Mouse (Mus musculus) erythroid progenitor cell, adult 5-6 weeks (primary cell): Measurements from ENCODE around the gene Tcte2. TPM values are rescaled to one million over a fixed set of nuclear protein-coding genes. Genes with fewer than 3 reads are reported as not detected.

Experiments
- ATAC-seq: replicated peaks from 2 replicates; pipeline ENCODE4 v1.8.0; 2016; ENCODE audit warnings: moderate number of reproducible peaks, mild to moderate bottlenecking, moderate TSS enrichment, inconsistent platforms; ENCODE audit not compliant: poor library complexity, low FRiP score, severe bottlenecking
- total RNA-seq, 2 experiments: library from RNA; stranded (forward) in 1 of 2; stranded (reverse) in 1 of 2; fragments of 150-400 nt in 1 of 2; fragments of 186-747, 209-891 nt in 1 of 2; gene quantifications; 2 replicates each; pipeline versions ENCODE4 v1.2.3 to v1.2.4; 2015 to 2017; ENCODE audit warnings: low replicate concordance in 2 of 2

Tcte2 gene
- total RNA-seq, 2 experiments from 2014 or later, result not detected

DNA sequence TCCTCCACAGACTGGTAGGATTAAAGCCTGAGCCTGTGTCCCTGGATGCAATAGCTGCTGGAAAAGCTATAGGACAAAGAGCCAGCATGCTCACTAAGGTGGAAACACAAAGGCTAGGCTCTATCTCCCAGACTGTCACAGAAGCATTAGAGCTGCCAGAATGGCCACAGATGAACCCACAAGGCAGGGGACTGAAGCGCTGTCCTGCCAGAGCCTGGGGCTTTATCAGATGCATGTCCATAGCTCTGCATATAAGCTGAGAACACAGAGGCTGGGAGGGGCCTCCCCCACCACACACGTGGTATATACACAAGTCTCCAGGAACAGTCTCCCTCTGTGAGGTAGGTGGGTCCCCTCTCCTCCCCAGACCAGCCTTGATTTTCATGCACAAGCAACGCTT lies 94.6 kb downstream of the Tcte2 start:
- no peak for ATAC-seq

DNA sequence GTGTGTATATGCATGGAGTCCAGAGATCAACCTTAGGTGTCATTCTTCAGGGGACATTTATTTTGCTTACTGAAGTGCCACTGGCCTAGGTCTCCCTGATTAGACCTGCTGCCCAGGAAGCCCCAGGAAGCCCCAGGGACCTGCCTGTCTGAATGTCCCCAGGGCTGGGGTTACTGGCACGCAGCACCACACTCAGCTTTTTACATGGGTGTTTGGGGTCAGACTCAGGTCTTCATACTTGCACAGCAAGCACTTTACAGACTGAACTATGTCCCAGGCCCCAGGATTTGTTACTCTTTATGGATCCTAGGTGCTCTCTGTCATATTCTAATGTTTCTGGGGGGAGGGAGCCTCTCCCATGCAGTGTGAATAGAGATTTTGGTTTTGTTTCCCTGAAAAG lies 95.9 kb downstream of the Tcte2 start:
- no peak for ATAC-seq

DNA sequence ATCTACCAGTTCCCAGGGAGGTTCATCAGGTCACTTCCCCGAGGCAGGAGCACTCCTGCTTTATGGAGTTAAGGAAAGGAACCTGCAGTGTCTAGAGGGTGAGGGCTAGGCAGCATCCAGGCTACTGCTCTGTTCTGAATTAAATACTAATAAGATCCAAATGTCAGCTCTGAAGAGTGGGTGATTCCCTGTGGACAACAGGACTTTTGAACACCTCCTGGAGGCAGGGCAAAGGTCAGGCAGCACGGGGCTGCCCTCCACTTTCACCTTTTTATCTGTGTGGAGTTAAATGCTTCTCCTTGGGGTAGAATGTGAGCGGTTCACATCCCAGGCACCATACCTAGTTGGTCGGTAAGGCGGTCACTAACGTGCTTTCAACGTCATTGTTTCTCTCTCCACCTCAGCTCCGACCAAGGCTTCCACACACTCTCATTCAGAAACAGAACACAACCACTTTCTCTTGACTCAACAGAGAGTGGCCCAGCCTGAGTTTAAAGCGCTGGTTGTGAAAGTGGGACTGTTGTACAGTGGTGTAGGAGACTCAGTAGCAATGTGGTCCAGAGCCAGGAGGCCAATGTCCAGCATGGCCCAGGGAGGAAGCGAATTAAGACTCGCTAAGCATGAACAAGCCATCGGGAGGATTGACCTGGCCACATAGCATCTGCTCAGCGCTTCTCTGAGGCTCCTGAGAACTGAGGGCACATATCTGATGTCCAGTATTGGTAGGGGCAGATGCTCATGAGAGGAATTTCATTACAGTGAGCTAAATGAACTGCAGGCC lies 98.0 kb downstream of the Tcte2 start:
- ATAC-seq, result no peak

Other genes starting within 250 kb of the Tcte2 start
- gene Afdn, start 1.3 kb downstream of the Tcte2 start, total RNA-seq (2015; ENCODE audit: low replicate concordance), result 3.6 TPM in 1 of 2 replicates, not detected in the other
- gene Afdn, start 1.3 kb downstream of the Tcte2 start, total RNA-seq (2017; ENCODE audit: low replicate concordance), result 1.9 and 8.9 TPM in 2 replicates
- not detected in 2 replicates for gene Gm7168, start 186.5 kb upstream of the Tcte2 start, total RNA-seq (2015; ENCODE audit: low replicate concordance)
- gene Gm7168, start 186.5 kb upstream of the Tcte2 start, total RNA-seq (2017; ENCODE audit: low replicate concordance), result not detected in 2 replicates
- gene Gm7356, start 241.9 kb upstream of the Tcte2 start, total RNA-seq (2015; ENCODE audit: low replicate concordance), result not detected in 2 replicates
- not detected in 2 replicates for gene Gm7356, start 241.9 kb upstream of the Tcte2 start, total RNA-seq (2017; ENCODE audit: low replicate concordance)